Mouse (Mus musculus) ES-Bruce4 (cell line): Measurements from ENCODE around the gene Maats1.

Experiments used
- CTCF ChIP-seq: IDR thresholded peaks from one replicate; pipeline ENCODE4 v1.8.1; 2011; ENCODE audit warnings: low read depth, low read length
- EP300 ChIP-seq: IDR thresholded peaks from 2 replicates; pipeline ENCODE4 v1.6.1; 2011; ENCODE audit warnings: low read depth, low read length; ENCODE audit not compliant: insufficient read depth
- POLR2A ChIP-seq: IDR thresholded peaks from one replicate; pipeline ENCODE4 v1.8.1; 2011; ENCODE audit warnings: low read length; ENCODE audit not compliant: insufficient read depth

GRCm38 (mm10) chr16:38298410-38298809 is 43.5 kb downstream of the Maats1 start:
- no peak for TF ChIP-seq CTCF
- TF ChIP-seq POLR2A: no peak
- no peak for TF ChIP-seq EP300
